Comparison of ENCODE assay signal across 11 mouse cellular contexts in the genomic region with DNA sequence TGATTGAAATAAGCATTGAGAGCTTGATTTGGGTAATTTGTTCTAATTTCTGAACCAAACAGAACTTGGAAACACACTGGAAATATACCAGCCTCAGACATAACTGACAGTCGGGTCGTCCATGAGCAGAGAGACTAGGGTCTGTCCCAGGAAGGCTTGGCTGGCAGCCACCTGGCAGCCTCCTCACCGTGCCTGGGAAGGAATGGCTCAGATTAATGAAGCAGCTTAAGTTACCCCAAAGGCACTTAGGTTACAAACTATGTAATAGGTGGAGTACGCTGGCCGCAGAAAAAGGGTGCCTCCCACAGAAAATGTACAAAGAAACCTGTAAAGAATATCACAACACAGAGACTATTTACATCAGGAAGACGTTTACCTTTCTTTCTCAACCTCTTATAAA.
DNase-seq lines count a peak whose midpoint lies in the region; ATAC-seq lines count a peak whose summit lies in the region.
"Had no signal": no experiment of that assay in that cellular context is flagged by ENCODE, and none has a peak within 500 bp of the region (broad histone marks: within the 10 kb centered on the region; RNA-seq: fewer than 3 reads in every experiment).

No protein-coding gene starts in this region.

- WGBS in embryonic facial prominence, embryonic 14.5 days: 18% methylated on average over 6 of the region's 6 CpGs
- WGBS in limb, embryonic 12.5 days: 27% methylated on average over 6 of the region's 6 CpGs

- H3K27me3 ChIP-seq in embryonic facial prominence, embryonic 14.5 days (replicated peaks; ENCODE audit: control insufficient read depth, insufficient read depth, low read length): no peaks in the 10 kb centered on the region
- H3K27me3 ChIP-seq in limb, embryonic 12.5 days: no peaks in the 10 kb centered on the region
- H3K27me3 ChIP-seq: heart, embryonic 12.5 days; midbrain, embryonic 12.5 days had no signal

- peak; percentile 81 for ATAC-seq in embryonic facial prominence, embryonic 14.5 days (ENCODE audit: low read depth)
- ATAC-seq in limb, embryonic 12.5 days (ENCODE audit: insufficient number of reproducible peaks, insufficient read depth, low FRiP score, low TSS enrichment, low read depth): 0 out of 2 replicates have a peak, but pooled peaks have one; percentile 35

- H3K4me3 ChIP-seq in embryonic facial prominence, embryonic 14.5 days (ENCODE audit: low read depth, low read length): no peak overlapping the region
- H3K4me3 ChIP-seq in limb, embryonic 12.5 days (replicated peaks): no peak overlapping the region
- H3K4me3 ChIP-seq: heart, embryonic 12.5 days; left cerebral cortex, adult 2 months; midbrain, embryonic 12.5 days had no signal

- peak overlapping the region; percentile 41 for H3K27ac ChIP-seq in embryonic facial prominence, embryonic 14.5 days (replicated peaks; ENCODE audit: low read depth, low read length)
- H3K27ac ChIP-seq in limb, embryonic 12.5 days: 0 out of 2 replicates have a peak overlapping the region, but pooled peaks have one; percentile 25
- H3K27ac ChIP-seq: left cerebral cortex, adult 2 months; midbrain, embryonic 12.5 days had no signal

- no peak overlapping the region for H3K4me2 ChIP-seq in embryonic facial prominence, embryonic 14.5 days (ENCODE audit: low read depth, low read length)
- no peak overlapping the region for H3K4me2 ChIP-seq in limb, embryonic 12.5 days
- H3K4me2 ChIP-seq: heart, embryonic 12.5 days; midbrain, embryonic 12.5 days had no signal

- H3K4me1 ChIP-seq in embryonic facial prominence, embryonic 14.5 days (ENCODE audit: control insufficient read depth, insufficient read depth, low read length): peaks cover 66% of the 10 kb centered on the region
- H3K4me1 ChIP-seq in limb, embryonic 12.5 days (replicated peaks): peaks cover 53% of the 10 kb centered on the region

- H3K36me3 ChIP-seq in embryonic facial prominence, embryonic 14.5 days (ENCODE audit: control insufficient read depth, insufficient read depth, low read length): no peaks in the 10 kb centered on the region
- H3K36me3 ChIP-seq in limb, embryonic 12.5 days: 0 out of 2 replicates have a peak, but pooled peaks cover 2% of the 10 kb centered on the region

- DNase-seq in cerebellum, postnatal 14 days: peak; percentile 68 to 69
- DNase-seq in cerebellum, postnatal 25 days: no peak
- DNase-seq in kidney, adult 18-20 months: peak; percentile 39
- no peak for DNase-seq in kidney, adult 9 months
- DNase-seq in embryonic facial prominence, embryonic 14.5 days (ENCODE audit: low spot score): peak; percentile 91
- no peak for DNase-seq in c-Kit-positive CD71-positive TER-119-positive erythroid progenitor cells, embryonic 14.5 days (ENCODE audit: low spot score)
- DNase-seq in left cerebral cortex, adult 11 months (ENCODE audit: low spot score): no peak

- H3K9me3 ChIP-seq in embryonic facial prominence, embryonic 14.5 days (ENCODE audit: control insufficient read depth, low read length): no peaks in the 10 kb centered on the region
- no peaks in the 10 kb centered on the region for H3K9me3 ChIP-seq in limb, embryonic 12.5 days
- H3K9me3 ChIP-seq: heart, embryonic 12.5 days; midbrain, embryonic 12.5 days had no signal

- no peak overlapping the region for H3K9ac ChIP-seq in embryonic facial prominence, embryonic 14.5 days (ENCODE audit: low read depth, low read length)
- H3K9ac ChIP-seq in limb, embryonic 12.5 days (replicated peaks): no peak overlapping the region
- H3K9ac ChIP-seq: heart, embryonic 12.5 days; midbrain, embryonic 12.5 days had no signal

Comparison
In these comparisons a context has a peak if more than half of its experiments do, and no peak if none do; other contexts are left out.
1. DNase-seq: peak in cerebellum, postnatal 14 days (2 of 2), kidney, adult 18-20 months (single experiment) and embryonic facial prominence, embryonic 14.5 days (single experiment); none in cerebellum, postnatal 25 days (0 of 2), kidney, adult 9 months (single experiment), c-Kit-positive CD71-positive TER-119-positive erythroid progenitor cells, embryonic 14.5 days (single experiment) and left cerebral cortex, adult 11 months (single experiment).